Mouse (Mus musculus): ENCODE measurements at regions not wholly inside any gene's neighbourhood (a gene's known extent, or its start where the extent isn't known, plus 50 kb on each side); places are given as distances from the start of the nearest gene placed in this dataset.
A peak's percentile ranks its signal among the peaks of the same experiment; 100 is the strongest.
"Not testable (repeated sequence)": the region's sequence is repeated elsewhere in the genome, so short reads cannot be mapped to it uniquely, and the experiment has no call there.

GRCm38 (mm10) chr12:45287759-45288158, 213.2 kb upstream of the Stxbp6 start:
- Histone ChIP-seq H3K4me3 (replicated peaks; ENCODE audit: insufficient read depth, low read depth, low read length) (no peak overlapping the region), H3K27ac (ENCODE audit: insufficient read depth, low read length) (no peak overlapping the region), H3K4me1 (ENCODE audit: control insufficient read depth, insufficient read depth, low read length) (no peaks in the 10 kb centered on the region), H3K27me3 (ENCODE audit: control insufficient read depth, insufficient read depth, low read length) (no peaks in the 10 kb centered on the region)
- DNase-seq: no peak
- TF ChIP-seq POLR2A (IDR thresholded peaks at IDR 0.05; ENCODE audit: borderline replicate concordance, insufficient read depth, low read length) (no peak), CTCF (IDR thresholded peaks at IDR 0.05; ENCODE audit: borderline replicate concordance, insufficient read depth, low read depth, low read length) (no peak)
- 69% methylated on average over 2 of the region's 2 CpGs for WGBS

GRCm38 (mm10) chr12:45256309-45256708, 181.8 kb upstream of the Stxbp6 start:
- no peaks in the 10 kb centered on the region for H3K4me1 ChIP-seq (ENCODE audit: control insufficient read depth, insufficient read depth, low read length)
- no peak overlapping the region for H3K27ac ChIP-seq (ENCODE audit: insufficient read depth, low read length)
- no peak for DNase-seq
- H3K27me3 ChIP-seq (ENCODE audit: control insufficient read depth, insufficient read depth, low read length): no peaks in the 10 kb centered on the region
- 88% methylated on average over 5 of the region's 5 CpGs for WGBS
- TF ChIP-seq POLR2A (IDR thresholded peaks at IDR 0.05; ENCODE audit: borderline replicate concordance, insufficient read depth, low read length): no peak
- TF ChIP-seq CTCF (IDR thresholded peaks at IDR 0.05; ENCODE audit: borderline replicate concordance, insufficient read depth, low read depth, low read length): no peak
- no peak overlapping the region for H3K4me3 ChIP-seq (replicated peaks; ENCODE audit: insufficient read depth, low read depth, low read length)

- no peak overlapping the region for H3K27ac ChIP-seq (ENCODE audit: insufficient read depth, low read length)
- no peak overlapping the region for H3K4me3 ChIP-seq (replicated peaks; ENCODE audit: insufficient read depth, low read depth, low read length)
- WGBS: 80% methylated on average over 1 of the region's 1 CpGs
- H3K27me3 ChIP-seq (ENCODE audit: control insufficient read depth, insufficient read depth, low read length): no peaks in the 10 kb centered on the region
- no peak for TF ChIP-seq POLR2A (IDR thresholded peaks at IDR 0.05; ENCODE audit: borderline replicate concordance, insufficient read depth, low read length)
- no peak for TF ChIP-seq CTCF (IDR thresholded peaks at IDR 0.05; ENCODE audit: borderline replicate concordance, insufficient read depth, low read depth, low read length)
- no peak for DNase-seq
- H3K4me1 ChIP-seq (ENCODE audit: control insufficient read depth, insufficient read depth, low read length): no peaks in the 10 kb centered on the region
These were observed 136.6 kb upstream of the Stxbp6 start for GRCm38 (mm10) chr12:45211131-45211530.

GRCm38 (mm10) chr12:45195304-45195920, 120.9 kb upstream of the Stxbp6 start:
- no peak for DNase-seq
- 79% methylated on average over 19 of the region's 19 CpGs for WGBS
- no peak for TF ChIP-seq CTCF (IDR thresholded peaks at IDR 0.05; ENCODE audit: borderline replicate concordance, insufficient read depth, low read depth, low read length)
- no peak for TF ChIP-seq POLR2A (IDR thresholded peaks at IDR 0.05; ENCODE audit: borderline replicate concordance, insufficient read depth, low read length)
- H3K4me3 ChIP-seq (replicated peaks; ENCODE audit: insufficient read depth, low read depth, low read length): no peak overlapping the region
- H3K27me3 ChIP-seq (ENCODE audit: control insufficient read depth, insufficient read depth, low read length): no peaks in the 10 kb centered on the region
- no peaks in the 10 kb centered on the region for H3K4me1 ChIP-seq (ENCODE audit: control insufficient read depth, insufficient read depth, low read length)
- no peak overlapping the region for H3K27ac ChIP-seq (ENCODE audit: insufficient read depth, low read length)

- Histone ChIP-seq H3K27ac (ENCODE audit: insufficient read depth, low read length) (no peak overlapping the region), H3K27me3 (ENCODE audit: control insufficient read depth, insufficient read depth, low read length) (no peaks in the 10 kb centered on the region), H3K4me3 (replicated peaks; ENCODE audit: insufficient read depth, low read depth, low read length) (no peak overlapping the region), H3K4me1 (ENCODE audit: control insufficient read depth, insufficient read depth, low read length) (no peaks in the 10 kb centered on the region)
- DNase-seq: peak in 1 of 2 experiments; percentile 6
- 11% methylated on average over 6 of the region's 6 CpGs for WGBS
- TF ChIP-seq POLR2A (IDR thresholded peaks at IDR 0.05; ENCODE audit: borderline replicate concordance, insufficient read depth, low read length) (no peak), CTCF (IDR thresholded peaks at IDR 0.05; ENCODE audit: borderline replicate concordance, insufficient read depth, low read depth, low read length) (peak; percentile 46; the same call in 1 of the 2 replicates)
These were observed 112.6 kb upstream of the Stxbp6 start for GRCm38 (mm10) chr12:45187149-45187548.

GRCm38 (mm10) chr12:45184510-45184909, 110.0 kb upstream of the Stxbp6 start:
- H3K27ac ChIP-seq (ENCODE audit: insufficient read depth, low read length): no peak overlapping the region
- WGBS: 89% methylated on average over 3 of the region's 3 CpGs
- DNase-seq: no peak
- H3K4me3 ChIP-seq (replicated peaks; ENCODE audit: insufficient read depth, low read depth, low read length): no peak overlapping the region
- no peaks in the 10 kb centered on the region for H3K4me1 ChIP-seq (ENCODE audit: control insufficient read depth, insufficient read depth, low read length)
- no peak for TF ChIP-seq POLR2A (IDR thresholded peaks at IDR 0.05; ENCODE audit: borderline replicate concordance, insufficient read depth, low read length)
- no peak for TF ChIP-seq CTCF (IDR thresholded peaks at IDR 0.05; ENCODE audit: borderline replicate concordance, insufficient read depth, low read depth, low read length)
- no peaks in the 10 kb centered on the region for H3K27me3 ChIP-seq (ENCODE audit: control insufficient read depth, insufficient read depth, low read length)

- DNase-seq: no peak
- WGBS: 87% methylated on average over 3 of the region's 3 CpGs
- TF ChIP-seq POLR2A (IDR thresholded peaks at IDR 0.05; ENCODE audit: borderline replicate concordance, insufficient read depth, low read length): no peak
- TF ChIP-seq CTCF (IDR thresholded peaks at IDR 0.05; ENCODE audit: borderline replicate concordance, insufficient read depth, low read depth, low read length): no peak
- Histone ChIP-seq H3K4me1 (ENCODE audit: control insufficient read depth, insufficient read depth, low read length) (no peaks in the 10 kb centered on the region), H3K4me3 (replicated peaks; ENCODE audit: insufficient read depth, low read depth, low read length) (no peak overlapping the region), H3K27me3 (ENCODE audit: control insufficient read depth, insufficient read depth, low read length) (no peaks in the 10 kb centered on the region), H3K27ac (ENCODE audit: insufficient read depth, low read length) (no peak overlapping the region)
These were observed 102.9 kb upstream of the Stxbp6 start for GRCm38 (mm10) chr12:45177454-45177853.

GRCm38 (mm10) chr12:45175259-45175658, 100.8 kb upstream of the Stxbp6 start:
- H3K27me3 ChIP-seq (ENCODE audit: control insufficient read depth, insufficient read depth, low read length); H3K4me3 ChIP-seq (replicated peaks; ENCODE audit: insufficient read depth, low read depth, low read length); H3K4me1 ChIP-seq (ENCODE audit: control insufficient read depth, insufficient read depth, low read length); DNase-seq; H3K27ac ChIP-seq (ENCODE audit: insufficient read depth, low read length): not testable (repeated sequence)
- WGBS: 93% methylated on average over 2 of the region's 2 CpGs
